Mouse (Mus musculus): ENCODE measurements at regions not wholly inside any gene's neighbourhood (a gene's known extent, or its start where the extent isn't known, plus 50 kb on each side); places are given as distances from the start of the nearest gene placed in this dataset.

DNA sequence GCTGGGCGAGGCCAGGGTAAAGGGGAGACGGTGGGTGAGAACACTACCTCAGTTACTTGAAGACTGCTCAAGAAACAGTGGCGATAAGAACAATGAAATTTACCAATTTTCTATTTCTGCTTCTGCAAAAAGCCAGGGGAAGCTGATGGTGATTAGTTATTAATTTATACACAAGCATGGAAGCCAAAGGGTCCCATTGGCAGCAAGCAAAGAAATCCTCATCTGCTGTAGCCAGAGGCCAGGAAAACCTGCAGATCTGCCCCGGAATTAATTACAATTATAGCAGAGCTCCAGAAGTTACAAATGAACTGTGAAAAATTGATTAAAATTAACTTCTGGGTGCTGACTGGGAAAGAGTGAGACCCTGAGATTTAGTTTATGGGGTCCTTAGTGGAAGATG is 506.2 kb upstream of the Rgma start:
- no peak for TF ChIP-seq EP300 (IDR thresholded peaks at IDR 0.05; ENCODE audit: insufficient read depth, low read depth, low read length)
- no peak for TF ChIP-seq POLR2A (IDR thresholded peaks at IDR 0.05; ENCODE audit: insufficient read depth, low read length)
